Mouse (Mus musculus): Measurements from ENCODE around the gene Fam102b.

Gene Fam102b

DNA sequence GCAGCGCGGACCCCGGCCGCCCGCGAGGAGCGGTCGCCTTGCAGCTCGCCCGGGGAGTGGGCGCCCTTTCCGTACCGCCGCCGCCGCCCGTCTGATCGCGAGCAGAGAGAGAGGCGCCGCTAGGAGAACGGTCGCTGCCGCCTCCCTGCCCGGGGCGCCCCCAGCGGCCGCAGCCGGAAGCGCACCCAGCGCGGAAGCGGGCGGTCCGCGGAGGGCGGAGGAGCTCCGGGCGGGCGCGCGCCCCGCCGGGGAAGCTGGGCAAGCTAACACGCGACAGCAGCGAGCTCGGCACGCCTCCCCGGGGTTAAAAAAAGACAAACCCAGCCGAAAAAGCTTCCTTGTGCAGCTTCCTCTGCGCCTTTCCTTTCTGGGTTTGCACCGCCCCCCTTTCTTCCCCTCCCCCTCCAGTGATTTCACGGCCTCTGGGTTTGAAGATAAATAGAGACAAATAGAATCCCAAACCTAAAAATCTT, at the start of gene Fam102b:
Fam102b (minus strand) TSS at position 93 of the 473 bp plus-strand sequence.
- peak; percentile 94 for DNase-seq (ENCODE audit: low read depth, low spot score)

DNA sequence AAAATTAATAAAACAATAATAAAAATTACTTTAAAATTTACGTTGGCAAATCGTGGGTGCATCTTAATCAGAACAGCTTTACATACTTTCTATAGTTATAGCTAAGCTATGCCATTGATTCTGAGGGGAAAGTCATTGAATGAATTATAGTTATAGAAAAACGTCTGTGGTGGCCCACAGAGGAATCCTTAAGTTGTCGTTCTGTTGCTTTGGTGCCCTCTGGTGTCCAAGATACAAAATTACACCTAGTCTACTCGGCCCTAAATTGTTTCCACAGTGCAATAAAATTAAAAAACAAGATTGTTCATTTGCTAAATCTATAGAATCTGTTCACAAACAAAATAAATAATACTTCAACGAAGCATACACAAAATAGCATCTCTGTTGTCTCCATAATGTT, 35.6 kb upstream of the Fam102b start:
- peak; percentile 62 for DNase-seq (ENCODE audit: low read depth, low spot score)

DNA sequence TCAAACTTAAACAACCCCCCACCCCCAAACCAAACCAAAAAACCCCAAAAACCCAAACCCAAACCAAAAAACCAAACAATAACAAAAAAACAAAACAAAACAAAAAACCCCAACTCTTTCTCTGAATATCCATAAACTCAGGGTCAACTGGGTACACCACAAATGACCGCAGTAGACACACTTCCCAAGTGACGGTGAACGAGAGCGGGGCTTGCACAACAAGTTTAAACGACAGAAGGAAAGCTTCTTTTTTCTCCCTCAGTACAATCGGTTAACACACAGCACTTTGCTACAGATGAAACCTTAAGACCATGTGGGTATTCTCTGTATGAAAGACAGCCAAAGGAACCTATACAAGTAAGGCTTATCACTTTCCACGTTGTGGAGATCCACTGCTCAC, 35.0 kb upstream of the Fam102b start:
- no peak for DNase-seq (ENCODE audit: low read depth, low spot score)

DNA sequence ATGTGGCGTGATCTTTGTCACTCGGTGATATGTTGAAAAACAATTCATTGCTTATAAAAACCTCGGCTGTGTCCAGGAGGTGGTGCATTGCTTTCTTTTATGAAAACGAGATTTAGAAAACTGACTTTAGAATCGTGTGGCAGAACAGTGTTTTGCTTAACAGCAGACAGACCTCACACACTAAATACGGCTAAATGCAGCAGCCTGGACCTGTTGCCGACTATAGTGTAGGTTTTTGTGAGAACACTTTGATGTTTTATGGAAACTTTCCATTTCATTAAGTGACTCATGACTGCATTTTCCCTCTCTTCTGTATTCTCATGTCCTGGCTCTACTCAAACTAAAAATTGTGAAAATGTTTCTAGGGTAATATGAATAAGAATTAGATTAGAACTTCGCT, 32.5 kb upstream of the Fam102b start:
- DNase-seq (ENCODE audit: low read depth, low spot score), result no peak

DNA sequence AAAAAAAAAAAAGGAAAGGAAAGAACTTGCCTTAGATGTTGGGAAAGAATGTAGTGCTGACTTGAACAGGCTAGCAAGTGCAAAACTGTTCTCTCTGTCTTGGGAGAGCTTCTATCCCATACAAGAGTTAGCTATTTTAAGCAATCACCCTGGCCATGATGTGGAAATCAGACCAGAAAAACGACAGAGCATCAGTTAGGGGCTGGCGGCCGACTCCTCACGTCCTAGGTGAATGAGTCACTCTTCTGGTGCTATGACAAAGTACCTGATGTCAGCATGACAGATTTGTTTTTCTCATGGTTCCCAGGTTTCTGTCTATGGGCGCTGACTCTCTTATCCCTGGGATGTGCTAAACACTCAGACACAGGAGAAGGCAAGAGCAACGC, 24.5 kb upstream of the Fam102b start:
- no peak for DNase-seq (ENCODE audit: low read depth, low spot score)

DNA sequence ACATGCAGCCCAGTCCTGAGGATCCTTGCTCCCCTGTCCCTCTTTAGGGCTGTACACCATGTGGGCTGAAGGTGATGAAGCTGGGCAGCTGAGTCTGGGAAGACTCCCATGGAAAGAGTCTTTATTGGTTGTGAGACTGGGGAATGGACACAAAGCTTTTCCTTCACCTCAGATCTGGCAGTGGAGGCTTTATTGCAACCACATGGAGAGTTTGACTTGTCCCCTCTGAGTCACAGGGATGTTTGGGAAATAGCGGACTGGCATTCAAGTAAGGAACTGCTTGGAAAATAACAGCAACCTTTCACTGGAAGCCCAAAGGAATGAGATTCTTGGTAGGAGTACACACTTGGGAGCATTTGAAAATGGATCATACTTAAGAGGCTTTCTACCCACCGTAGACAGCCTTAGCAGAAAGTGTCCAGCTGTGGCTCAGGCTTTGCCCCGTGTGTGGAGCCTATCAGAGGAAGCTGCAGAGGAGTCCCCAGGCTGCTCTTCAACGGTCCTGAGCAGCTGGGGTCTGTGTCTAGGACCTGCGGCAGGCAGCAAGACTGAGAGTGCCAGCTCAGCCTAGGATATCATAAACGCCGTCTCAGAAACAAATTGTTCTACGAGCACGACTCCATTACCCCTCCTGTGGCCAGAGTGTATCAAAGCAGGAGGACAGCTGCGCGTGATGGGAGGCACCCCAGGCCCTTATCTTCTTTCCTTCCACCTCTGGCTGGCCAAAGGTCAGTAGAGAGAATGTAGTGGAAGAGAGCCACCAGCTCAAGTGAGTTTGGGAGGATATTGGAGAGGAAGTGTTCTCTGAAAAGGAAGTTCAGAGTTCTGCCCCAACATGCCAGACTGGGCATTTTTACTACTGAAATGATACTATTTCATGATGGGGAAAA, 23.9 kb upstream of the Fam102b start:
- DNase-seq (ENCODE audit: low read depth, low spot score), result no peak

DNA sequence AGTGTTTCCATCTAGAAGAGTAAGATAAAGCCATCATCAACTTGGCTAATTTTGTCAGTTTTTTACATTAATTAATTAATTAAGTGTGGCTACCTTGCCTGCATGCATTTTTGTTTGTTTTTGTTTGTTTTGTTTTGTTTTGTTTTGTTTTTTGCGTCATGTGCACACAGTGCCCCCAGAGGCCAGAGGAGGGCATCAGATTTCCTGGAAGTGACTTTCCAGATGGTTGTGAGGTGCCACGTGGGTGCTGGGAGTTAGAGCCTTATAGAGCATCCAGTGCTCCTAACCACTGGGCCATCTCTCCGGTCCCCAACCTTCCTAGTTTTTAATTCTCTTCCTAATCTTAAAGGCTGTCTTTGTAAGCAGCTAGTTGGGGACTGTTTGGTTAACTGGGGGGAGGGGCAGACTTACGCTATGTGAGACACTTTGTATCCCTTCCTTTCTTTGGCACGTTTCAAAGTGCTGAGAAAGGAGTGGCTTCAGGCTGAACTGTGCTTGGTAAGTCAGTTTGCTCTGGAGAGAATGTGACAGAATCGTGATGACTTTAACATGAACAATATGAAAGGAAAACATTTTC, 20.4 kb upstream of the Fam102b start:
- peak; percentile 30 for DNase-seq (ENCODE audit: low read depth, low spot score)

DNA sequence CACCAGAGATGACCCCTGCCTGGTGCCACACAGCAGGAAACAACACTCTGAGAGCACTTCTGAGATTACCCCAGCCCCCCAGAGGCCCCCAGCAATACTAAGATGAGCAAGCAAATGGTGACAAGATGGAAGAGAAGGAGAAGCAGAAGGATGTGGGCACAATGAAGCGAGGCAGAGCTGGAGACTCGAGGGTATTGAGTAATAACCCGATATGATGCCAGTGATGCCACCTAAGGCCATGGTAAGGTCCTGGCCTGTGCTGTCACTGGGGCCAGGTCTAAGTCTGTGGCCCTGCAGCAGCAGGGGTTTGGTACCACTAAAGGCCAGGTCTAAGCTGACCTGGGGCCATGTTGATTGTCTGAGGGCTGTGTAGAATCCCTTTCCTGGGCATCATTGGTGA, 19.0 kb upstream of the Fam102b start:
- no peak for DNase-seq (ENCODE audit: low read depth, low spot score)

DNA sequence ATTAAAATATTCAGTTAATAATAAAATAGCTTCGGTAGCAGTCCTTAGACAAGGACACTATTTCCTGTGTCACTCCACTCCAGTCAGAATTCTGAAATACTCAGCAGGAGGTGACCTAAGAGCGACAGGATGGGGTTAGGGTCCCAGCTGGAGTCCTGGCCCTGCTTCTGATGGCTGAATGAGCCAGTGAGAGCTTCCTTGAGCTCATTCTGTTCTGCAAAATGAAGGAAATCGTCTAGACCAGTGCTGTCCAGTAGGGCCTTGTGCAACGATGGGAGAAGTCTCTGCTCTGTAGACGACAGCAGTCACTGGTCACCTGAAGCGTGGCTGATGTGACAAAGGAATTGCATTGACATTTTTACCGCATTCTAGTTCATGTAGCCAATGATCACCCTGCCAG, 16.0 kb upstream of the Fam102b start:
- no peak for DNase-seq (ENCODE audit: low read depth, low spot score)

DNA sequence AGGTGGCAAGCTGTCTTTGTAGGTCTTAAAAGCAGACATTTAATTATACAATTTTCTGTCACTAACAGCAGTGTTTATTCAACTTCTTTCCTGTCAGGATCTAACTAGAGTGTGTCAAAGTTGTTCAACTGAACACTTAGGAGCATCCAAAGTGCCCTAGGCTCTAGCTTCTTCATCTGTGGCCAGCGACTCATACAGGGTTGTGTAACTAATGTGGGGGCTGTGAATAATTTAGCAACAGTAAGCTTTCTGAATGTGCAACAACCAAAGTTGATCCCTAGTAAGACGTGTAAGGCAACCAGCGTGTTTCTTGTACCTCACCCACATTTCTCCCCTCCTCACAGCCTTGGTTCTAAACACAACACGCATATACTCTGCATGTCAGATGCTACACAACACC, 13.5 kb upstream of the Fam102b start:
- no peak for DNase-seq (ENCODE audit: low read depth, low spot score)

DNA sequence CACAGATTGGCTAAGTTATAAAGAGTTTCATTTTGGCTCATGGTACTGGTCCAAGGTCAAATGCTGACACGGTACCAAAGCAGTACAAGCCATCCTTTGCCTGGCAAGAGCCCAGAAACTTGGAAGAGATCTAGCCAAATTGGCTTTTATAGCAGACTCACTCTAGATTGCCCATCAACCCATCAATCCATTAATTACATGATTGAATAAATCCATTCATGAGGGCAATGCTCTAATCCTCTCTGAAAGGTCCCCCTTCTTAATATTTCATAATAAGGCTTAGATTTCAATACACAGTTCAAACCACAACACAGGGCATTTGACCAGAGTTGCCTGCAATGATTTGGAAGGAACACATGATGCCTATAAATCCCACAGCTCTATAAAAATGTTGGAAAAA, 7.0 kb upstream of the Fam102b start:
- no peak for DNase-seq (ENCODE audit: low read depth, low spot score)

DNA sequence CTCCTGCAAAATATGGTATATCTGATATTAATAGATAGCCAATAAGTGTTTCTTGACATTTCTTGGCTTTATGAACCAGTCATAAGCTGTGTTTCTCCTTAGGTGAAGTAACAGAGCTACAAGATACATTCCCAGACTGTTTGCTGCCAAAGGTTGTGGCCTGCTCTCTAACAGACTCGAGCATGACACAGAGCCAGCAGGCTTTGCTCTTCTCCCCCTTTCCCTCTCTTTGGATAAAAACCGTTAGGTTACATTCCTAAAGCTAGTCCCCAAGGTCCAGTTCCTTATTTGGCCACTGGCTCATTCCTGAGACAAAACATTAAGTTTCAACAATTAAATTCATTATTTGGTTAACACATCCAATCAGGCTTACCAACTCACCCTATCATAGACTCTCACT, 4.9 kb upstream of the Fam102b start:
- no peak for DNase-seq (ENCODE audit: low read depth, low spot score)

DNA sequence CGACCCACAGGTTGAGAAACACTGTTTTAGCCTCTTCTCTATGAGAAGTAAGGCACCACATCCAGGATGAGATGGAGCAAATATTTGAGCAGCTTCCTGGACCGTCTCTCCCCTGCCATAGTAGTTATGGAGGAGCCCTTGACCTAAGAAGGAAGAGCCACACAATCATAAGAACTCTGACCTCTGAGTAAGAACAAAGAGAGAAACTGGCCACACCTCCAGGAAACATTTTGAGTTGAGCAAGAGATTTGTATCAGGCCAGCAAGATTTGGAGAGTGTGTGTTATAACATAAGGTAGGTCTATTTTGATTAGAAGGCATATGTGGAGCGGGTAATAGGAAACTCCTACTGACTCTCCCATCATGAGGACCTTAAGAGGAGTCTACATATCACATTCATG, 4.2 kb upstream of the Fam102b start:
- no peak for DNase-seq (ENCODE audit: low read depth, low spot score)

DNA sequence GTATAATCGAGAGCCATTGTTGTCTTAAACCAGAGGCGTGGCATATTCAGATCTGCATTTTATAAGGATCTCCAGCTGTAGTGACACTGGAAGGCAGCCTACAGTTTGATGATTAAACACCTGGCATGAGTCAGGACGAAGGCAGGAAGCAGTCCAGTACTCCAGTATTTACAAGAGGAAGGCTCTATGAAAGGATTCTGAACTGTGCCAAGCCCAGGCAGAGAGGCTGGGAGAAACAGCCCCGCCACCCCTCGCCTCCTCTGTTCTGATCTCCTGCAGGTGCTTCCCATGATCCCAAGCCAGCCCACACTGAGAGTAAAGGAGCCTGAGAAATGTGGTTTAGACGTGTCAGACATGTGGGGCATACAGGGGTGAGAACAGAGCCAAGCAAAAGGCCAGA, 3.4 kb upstream of the Fam102b start:
- no peak for DNase-seq (ENCODE audit: low read depth, low spot score)

DNA sequence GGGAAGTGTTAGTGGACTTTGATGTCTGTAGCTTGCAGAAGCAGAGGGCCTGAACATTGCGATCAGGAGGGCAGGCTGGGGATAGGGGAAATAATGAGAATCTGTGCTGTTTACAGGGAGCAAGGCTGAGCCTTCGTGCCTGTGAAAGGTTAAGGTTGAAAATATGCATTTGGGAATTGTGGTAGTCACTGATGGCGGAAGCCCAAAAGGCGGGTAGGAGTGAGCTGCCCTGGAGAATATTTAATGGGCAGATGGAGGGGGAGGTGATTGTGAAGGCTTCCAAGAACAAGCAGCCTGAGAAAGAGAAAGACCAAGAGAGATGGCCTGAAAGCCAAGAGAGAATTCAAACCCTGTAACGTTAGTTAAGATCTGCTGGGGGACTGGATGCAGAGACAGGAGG, 2.3 kb upstream of the Fam102b start:
- DNase-seq (ENCODE audit: low read depth, low spot score), result no peak

DNA sequence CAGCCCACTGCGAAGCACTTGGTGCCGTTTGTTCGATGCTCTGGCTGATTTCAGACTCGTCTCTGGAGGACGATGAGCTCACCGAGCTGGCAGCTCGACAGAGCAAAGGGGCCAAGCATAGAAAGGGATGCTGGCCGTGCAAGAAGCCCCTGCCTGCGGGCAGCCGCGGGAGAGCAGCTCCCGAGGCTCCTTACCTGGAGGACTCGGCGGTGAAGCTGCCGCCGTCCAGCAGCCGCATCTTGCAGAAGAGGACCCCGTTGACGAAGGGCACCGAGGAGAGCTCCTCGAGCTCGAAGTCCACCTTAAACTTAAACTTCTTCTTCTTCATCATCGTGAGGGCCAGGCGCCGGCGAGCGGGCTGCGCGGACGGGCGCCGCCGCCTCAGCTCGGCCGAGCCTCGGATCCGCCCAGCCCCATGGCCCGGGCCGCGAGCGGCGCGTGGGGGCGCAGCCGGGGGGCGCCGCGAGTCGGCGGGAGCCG, 376 bp downstream of the Fam102b start:
- DNase-seq (ENCODE audit: low read depth, low spot score), result peak; percentile 79

DNA sequence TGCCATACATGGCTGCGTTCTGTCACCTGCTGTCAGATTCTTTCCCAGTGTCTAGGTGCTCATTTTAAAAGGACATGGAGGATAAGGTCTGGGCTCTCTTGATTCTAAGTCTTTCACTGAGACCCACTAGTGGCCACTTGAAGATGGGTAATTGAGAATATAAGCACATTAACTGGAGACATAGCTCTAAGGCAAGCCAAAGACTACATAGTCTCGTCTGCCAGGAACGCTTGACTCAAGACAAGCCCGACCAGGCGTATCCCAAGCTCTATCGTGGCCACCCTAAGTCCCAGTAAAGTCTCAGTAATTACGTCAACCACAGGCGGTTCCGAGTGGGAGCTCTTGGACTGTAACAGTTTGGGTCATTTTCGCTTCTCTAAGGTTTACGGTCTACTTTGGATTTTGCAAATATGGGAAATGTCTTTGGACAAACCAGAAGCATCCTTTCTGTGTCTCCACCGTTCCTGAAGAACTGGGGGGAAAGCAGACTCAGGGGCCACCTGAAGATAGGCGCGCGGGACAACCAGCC, 881 bp downstream of the Fam102b start:
- DNase-seq (ENCODE audit: low read depth, low spot score), result peak; percentile 50

DNA sequence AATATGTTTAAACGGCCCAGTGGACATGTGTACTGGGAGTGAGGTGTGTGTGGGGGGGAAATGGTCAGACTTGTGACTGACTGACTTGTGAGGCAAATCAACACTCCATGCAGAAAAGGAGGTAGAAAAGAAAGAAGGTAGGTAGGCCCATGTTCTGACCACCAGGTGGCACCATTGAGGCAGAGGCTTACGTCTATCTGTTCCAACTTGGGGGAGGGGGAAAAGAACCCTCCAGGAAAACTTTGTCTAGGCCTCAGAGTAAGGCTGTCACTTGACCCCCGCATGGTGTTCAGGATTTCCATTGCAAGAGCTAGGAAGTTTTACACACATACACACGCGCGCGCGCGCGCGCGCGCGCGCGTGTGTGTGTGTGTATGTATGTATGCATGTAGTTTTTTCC, 1.8 kb downstream of the Fam102b start:
- DNase-seq (ENCODE audit: low read depth, low spot score), result peak; percentile 85

DNA sequence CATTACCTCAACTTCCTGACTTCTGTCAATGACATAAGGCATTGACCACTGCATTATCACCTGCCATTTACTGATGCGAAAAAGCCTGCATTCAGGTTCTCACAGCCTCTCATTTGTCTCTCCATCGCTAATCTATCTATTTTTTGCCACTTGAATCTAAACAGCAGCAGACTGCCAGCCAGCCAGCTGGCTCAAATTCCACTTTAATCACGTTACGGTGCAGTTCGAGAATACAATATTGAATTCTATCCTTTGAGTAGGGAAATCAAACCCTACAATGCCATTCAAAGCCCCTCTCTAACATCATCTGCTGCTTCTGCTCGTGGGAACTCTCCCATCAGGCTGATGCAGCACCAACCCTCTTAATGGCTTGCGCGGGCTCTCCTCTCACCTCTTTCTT, 4.3 kb downstream of the Fam102b start:
- no peak for DNase-seq (ENCODE audit: low read depth, low spot score)

DNA sequence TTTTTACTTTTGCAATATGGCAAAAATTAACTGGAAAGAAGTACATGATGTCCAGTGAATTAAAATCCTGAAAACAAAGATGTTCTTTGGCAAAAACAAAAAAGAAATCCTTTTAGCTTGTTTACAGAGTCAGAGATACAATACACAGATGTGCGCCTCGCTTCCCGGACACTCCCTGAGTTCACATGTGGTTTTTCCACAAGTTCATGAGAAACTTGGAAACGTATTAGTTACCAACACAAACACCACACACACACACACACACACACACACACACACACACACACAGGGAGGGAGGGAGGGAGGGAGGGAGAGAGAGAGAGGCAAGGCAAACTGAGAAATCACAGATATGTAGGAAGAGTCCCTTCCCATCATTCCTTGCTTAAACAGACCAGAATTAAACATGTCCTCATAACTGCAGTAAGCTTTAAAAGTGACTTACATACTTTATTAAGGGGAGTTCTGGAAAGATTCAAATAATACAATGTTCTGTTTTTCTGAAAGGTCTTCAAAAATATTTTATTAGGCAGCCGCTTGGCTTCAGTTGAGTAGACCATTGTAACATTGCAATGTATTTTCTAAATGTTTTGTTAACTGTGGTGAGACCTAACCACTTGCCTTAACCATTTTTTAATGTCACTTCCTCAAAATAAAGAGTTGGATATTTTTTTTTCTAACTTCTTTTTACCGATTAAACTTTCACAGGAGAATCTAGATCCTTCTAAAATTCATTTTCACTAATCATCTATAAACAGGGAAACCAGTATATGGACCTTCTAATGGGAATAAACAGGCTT, 5.5 kb downstream of the Fam102b start:
- DNase-seq (ENCODE audit: low read depth, low spot score), result no peak

DNA sequence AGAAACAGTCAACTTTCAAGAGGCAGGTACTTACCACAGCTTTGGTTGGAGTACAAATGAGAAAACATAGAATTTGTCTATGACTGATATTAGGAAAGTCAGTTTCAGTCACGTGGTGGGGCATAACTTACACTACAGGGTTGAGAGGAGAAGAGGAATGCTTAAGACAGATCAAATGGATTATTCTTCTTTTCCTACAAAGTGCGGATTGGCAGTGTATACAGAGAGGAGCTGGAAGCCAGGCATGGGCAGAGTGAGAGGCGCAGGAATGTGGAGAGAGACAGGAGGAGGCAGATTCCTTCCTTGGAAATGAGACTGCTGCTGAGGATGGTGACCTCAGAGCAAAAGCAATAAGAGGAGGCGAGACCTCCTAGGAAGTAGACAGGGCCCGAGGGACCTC, 9.1 kb downstream of the Fam102b start:
- no peak for DNase-seq (ENCODE audit: low read depth, low spot score)

DNA sequence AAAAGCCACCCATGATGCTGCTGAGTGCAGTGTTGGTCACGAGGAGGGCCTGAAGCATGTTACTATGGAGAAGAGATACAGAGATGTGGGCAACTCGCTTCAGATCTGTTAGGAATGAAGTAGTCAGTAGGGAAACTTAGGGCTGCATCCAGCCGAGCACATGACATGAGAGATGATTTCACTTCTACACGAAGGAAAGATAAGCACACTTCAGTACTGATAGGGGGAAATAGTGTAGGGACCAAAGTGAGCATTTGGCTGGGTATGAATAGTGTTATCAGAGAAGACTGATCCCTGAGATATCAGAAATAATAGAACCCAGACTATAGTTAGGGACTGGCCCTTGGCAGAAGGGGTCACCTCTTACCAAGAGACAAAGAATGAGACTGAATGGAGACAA, 14.8 kb downstream of the Fam102b start:
- no peak for DNase-seq (ENCODE audit: low read depth, low spot score)

Measured in A20 (cell line).